Mouse (Mus musculus) regulatory T cell (primary cell): ENCODE measurements around the gene Il1rn.

Experiments
- in situ Hi-C: fragments of 300-600 bp; cut with MboI, MseI; formaldehyde crosslinking; loops from one replicate; pipeline ENCODE4 v1.15.1; 2025; ENCODE audit warnings: high pct_unique_total_duplicates

The Il1rn gene

GRCm38 (mm10) chr2:24378747-24379450, 42.2 kb downstream of the Il1rn start:
- in situ Hi-C loops: no loop called here

- in situ Hi-C loops: loop anchor here (10.0 kb wide), 1 partner anchor 1042 kb away; the partner anchor contains the start of genes Abca2 and Fut7
Measured at GRCm38 (mm10) chr2:24382456-24383230, 46.0 kb downstream of the Il1rn start.

GRCm38 (mm10) chr2:24383636-24384035, 47.0 kb downstream of the Il1rn start:
- in situ Hi-C loops: loop anchor here (10.0 kb wide), 1 partner anchor 1041 kb away; the partner anchor contains the start of genes Abca2 and Fut7

GRCm38 (mm10) chr2:24384393-24384792, 47.7 kb downstream of the Il1rn start:
- in situ Hi-C loops: loop anchor here (10.0 kb wide), 1 partner anchor 1040 kb away; the partner anchor contains the start of genes Abca2 and Fut7

- in situ Hi-C loops: loop anchor here (10.0 kb wide), 1 partner anchor 1039 kb away; the partner anchor contains the start of genes Abca2 and Fut7
Measured at GRCm38 (mm10) chr2:24385111-24385961, 48.7 kb downstream of the Il1rn start.

GRCm38 (mm10) chr2:24386158-24386963, 49.7 kb downstream of the Il1rn start:
- in situ Hi-C loops: loop anchor here (10.0 kb wide), 1 partner anchor 1038 kb away; the partner anchor contains the start of genes Abca2 and Fut7

GRCm38 (mm10) chr2:24386964-24387320, 50.3 kb downstream of the Il1rn start:
- in situ Hi-C loops: loop anchor here (10.0 kb wide), 1 partner anchor 1038 kb away; the partner anchor contains the start of genes Abca2 and Fut7

GRCm38 (mm10) chr2:24387361-24388283, 51.0 kb downstream of the Il1rn start:
- in situ Hi-C loops: loop anchor here (10.0 kb wide), 1 partner anchor 1037 kb away; the partner anchor contains the start of genes Abca2 and Fut7

- in situ Hi-C loops: no loop called here
Measured at GRCm38 (mm10) chr2:24393251-24393650, 56.6 kb downstream of the Il1rn start.

- in situ Hi-C loops: no loop called here
Measured at GRCm38 (mm10) chr2:24397115-24397514, 60.5 kb downstream of the Il1rn start.

- in situ Hi-C loops: loop anchor here (5.0 kb wide), 1 partner anchor 43 kb away; no protein-coding TSS in a partner anchor
Measured at GRCm38 (mm10) chr2:24400711-24401110, 64.1 kb downstream of the Il1rn start.
